Mouse (Mus musculus) lung, postnatal 0 days (tissue): ENCODE results near the gene Igfn1.

Source experiments
- CTCF ChIP-seq: IDR thresholded peaks from 2 replicates; pipeline ENCODE4 v1.5.1; 2016; ENCODE audit warnings: antibody characterized with exemption, mild to moderate bottlenecking
- EP300 ChIP-seq: IDR thresholded peaks from 2 replicates; pipeline ENCODE4 v1.6.1; 2016; ENCODE audit warnings: antibody characterized with exemption, mild to moderate bottlenecking, control low read depth

DNA sequence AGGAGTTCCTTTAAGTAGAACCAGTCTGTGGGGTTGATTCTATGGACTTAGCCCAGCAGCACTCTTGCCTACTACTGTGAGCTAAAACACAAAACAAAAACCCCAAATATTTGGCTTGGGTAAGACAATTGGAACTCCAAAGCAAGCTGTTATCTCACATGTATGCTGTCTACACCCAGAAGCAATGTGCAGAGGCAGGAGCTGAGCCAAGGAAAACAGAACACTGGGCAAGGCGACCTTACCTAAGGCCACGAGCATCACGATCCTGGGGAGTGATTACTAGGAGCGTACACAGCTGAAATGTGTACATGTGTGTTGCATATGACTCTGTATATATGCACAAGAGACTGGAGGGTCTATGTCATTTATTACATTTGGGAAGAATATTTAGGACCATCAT, 7.4 kb upstream of the Igfn1 start:
- no peak for TF ChIP-seq CTCF
- TF ChIP-seq EP300 = no peak
